Mouse (Mus musculus): ENCODE measurements around the gene Sbds.

The Sbds gene

DNA sequence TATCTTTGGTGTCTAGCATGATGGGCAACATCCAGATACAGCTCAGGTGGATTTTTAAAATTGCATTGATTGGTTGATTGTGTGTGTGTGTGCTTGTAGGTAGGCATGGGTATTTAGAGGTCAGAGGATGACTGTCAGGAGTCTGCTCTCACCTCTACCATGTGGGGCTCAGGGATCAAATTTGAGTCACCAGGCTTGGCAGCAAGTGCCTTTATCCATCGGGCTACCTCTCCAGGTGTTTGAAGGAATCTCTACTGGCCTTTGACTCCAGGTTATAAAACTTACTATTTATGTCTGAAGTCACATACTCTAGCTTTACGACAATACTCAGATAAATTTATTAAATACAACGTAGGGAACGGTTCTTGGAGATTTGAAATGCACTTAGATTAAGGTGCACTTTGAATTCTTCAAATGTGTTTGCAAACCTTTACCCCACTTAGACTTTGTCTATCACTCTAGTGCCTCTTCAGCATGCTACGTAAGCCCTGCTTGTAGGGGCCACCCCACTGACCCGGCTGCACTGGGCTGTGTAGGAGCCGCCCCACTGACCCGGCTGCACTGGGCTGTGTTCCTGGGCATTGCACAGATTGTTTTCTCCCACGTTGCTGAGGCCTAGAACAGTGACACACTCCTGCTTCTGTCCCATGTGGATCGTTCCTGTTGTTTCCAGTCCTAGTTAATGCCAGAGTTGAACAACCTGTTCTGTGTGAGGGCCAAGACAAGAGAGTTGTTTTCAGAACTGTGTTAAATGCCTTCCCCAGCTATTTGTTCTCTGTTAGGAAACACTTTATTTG lies 54.9 kb downstream of the Sbds start:
- DNase-seq (ENCODE audit: low spot score): no peak

GRCm38 (mm10) chr5:130197981-130198380 lies 57.3 kb downstream of the Sbds start:
- DNase-seq (ENCODE audit: low spot score): no peak

DNA sequence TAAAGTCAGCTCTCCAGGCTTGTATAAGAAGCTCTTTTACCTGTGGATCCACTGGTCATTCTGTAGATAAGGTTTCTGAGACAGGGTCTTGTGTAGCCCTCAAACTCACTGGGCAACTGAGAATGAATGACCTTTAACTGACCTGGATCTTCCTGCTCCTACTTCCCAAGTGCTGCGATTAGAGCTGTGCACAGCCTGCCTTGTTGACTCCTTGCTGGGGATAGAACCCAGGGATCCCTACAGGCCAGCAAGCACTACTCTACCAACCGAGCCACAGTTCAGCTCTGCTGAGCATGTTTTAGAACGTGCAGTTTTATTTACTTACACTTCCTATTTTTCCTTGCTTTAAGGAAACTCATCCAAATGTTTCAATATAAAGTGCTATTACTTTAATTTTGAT lies 57.9 kb downstream of the Sbds start:
- no peak for DNase-seq (ENCODE audit: low spot score)

DNA sequence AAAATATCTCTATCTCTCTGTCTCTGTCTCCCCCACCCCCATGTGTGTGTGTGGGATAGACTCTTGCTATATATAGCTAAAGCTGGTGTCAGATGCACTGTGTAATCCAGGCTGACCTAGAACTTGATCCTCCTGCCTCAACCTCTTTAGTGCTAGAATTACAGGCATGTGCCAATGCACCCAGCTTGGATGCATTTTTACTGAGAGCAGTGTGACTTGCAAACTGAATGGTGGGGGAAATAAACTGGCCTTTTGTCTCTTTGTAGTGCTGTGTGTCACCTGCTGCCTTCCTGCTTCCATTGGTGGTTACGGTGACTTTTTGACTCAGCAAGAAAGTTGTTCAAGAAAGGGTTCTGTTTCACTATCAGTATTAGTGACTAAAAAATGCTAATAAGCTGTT lies 59.0 kb downstream of the Sbds start:
- no peak for DNase-seq (ENCODE audit: low spot score)
